Mouse (Mus musculus): ENCODE results near the gene Dtx2. TPM values are rescaled to one million over a fixed set of nuclear protein-coding genes. Genes with fewer than 3 reads are reported as not detected.

Dtx2 gene
- polyA plus RNA-seq, 1 experiment, result 16.3 TPM

DNA sequence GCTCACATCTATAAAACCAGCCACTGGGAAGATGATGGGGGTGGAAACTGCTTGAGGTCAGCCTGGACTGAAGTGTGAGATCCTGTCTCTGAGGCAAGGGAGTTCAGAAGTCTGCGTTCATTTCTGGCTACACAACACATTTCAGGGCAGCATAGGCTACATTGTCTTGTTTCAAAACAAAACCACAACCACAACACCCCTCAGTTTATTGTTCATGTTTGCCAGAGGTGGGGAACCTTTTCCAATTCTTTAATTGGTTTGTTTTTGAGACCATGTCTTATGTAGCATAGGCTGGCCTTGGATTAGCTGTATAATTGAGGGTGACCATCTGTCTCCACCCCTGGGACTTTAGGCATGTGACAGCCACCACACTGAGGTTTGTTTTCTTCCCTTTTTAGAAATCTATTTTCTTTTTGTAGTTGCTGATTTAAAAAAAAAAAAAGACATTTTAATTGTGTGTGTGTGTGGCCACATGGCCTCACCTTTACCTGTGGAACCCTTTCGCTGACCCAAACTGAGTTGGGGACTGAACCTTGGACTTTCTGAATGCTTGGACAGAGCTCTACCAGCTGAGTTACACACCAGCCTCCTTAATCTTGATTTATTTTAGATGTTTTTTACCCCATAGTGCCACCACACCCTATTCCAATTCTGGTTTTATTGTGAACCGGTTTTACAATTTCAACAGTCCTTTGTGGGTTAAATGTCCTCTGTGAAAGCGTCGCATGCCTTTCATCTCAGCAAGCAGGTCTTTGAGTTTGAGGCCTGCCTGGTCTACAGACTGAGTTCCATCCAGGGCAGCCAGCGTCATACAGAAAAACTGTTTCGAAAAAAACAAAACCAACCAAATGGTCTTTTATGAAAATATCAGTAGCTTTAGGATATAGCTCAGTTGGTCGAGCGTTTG, 38.0 kb upstream of the Dtx2 start:
- peaks cover 12% of the 10 kb centered on the region; the same call in 1 of the 2 replicates for H3K4me1 ChIP-seq (ENCODE audit: control insufficient read depth, insufficient read depth, low read length)
- no peak for TF ChIP-seq POLR2A (IDR thresholded peaks at IDR 0.05; ENCODE audit: low read depth, low read length)
- TF ChIP-seq CTCF (conservative IDR thresholded peaks at IDR 0.05; ENCODE audit: insufficient read depth, insufficient read length, low read depth, low read length), result no peak
- H3K4me3 ChIP-seq (ENCODE audit: insufficient read depth, low read depth, low read length), result no peak overlapping the region
- no peak for DNase-seq
- no peaks in the 10 kb centered on the region for H3K27me3 ChIP-seq (replicated peaks; ENCODE audit: control insufficient read depth, insufficient read depth, low read length)
- WGBS, result 70% methylated on average over 9 of the region's 9 CpGs
- no peaks in the 10 kb centered on the region for H3K36me3 ChIP-seq (ENCODE audit: control insufficient read depth, insufficient read depth, low read length)
- H3K27ac ChIP-seq (ENCODE audit: insufficient read depth, low read depth, low read length), result peak overlapping the region; percentile 96

DNA sequence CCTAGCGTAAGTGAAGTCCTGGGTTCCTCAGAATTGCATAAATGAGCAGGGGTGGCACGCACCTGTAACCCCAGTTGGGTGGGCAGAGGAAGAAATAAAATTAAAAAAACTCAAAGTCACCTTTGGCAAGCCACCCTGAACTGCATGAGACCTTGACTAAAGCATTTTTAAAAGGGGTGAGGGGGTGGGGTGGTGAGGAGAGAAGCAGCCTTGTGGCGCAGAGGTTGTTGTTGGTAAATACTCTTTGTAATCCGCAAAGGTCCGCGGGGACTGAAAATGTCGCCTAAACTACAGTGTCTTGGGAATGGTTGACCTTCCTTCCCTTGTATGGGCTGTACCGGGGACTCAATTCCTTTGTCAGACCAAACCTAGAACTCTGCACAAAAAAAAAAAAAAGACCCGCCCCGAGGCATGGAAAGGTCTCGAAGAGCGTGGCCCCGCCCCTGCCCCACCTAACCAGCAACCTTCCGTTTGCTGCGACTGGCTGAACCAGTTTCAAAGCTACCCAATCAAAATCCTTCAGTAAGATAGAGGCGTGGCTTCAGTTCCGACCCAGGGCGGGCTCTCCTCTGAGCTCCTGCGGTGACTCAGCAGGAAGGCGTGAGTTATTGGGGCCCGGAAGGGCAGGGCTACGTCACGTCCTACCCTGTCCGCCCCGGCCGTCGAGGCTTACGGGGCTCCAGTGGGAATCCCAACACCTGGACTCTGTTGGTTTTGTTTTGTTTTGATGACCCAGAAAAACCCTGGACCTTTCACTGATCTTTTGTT, 37.2 kb upstream of the Dtx2 start:
- H3K27me3 ChIP-seq (replicated peaks; ENCODE audit: control insufficient read depth, insufficient read depth, low read length), result no peaks in the 10 kb centered on the region
- H3K4me1 ChIP-seq (ENCODE audit: control insufficient read depth, insufficient read depth, low read length), result peaks cover 17% of the 10 kb centered on the region; the same call in 1 of the 2 replicates
- DNase-seq, result peak; percentile 99
- H3K4me3 ChIP-seq (ENCODE audit: insufficient read depth, low read depth, low read length), result peak overlapping the region; percentile 49
- WGBS, result 5% methylated on average over 28 of the region's 28 CpGs
- H3K27ac ChIP-seq (ENCODE audit: insufficient read depth, low read depth, low read length), result peak overlapping the region; percentile 99
- no peaks in the 10 kb centered on the region for H3K36me3 ChIP-seq (ENCODE audit: control insufficient read depth, insufficient read depth, low read length)
- no peak for TF ChIP-seq CTCF (conservative IDR thresholded peaks at IDR 0.05; ENCODE audit: insufficient read depth, insufficient read length, low read depth, low read length)
- TF ChIP-seq POLR2A (IDR thresholded peaks at IDR 0.05; ENCODE audit: low read depth, low read length), result peak; percentile 83

DNA sequence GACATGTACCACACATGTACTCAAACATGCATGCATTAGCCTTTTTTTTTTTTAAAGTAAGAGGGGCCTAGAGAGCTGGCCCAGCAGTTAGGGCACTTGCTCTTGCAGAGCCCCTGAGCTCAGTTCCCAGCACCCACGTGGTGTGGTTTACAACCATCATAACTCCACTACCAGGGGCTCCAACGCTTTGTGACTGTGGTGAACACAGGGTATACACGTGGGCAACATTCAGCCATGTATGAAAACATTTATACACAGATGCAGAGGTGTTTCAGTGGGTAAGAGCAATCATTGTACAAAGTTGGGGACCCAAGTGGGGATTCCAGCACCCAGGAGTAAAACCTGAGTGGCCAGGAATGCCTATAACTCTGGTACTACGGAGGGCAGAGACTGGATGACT, 36.2 kb upstream of the Dtx2 start:
- H3K27ac ChIP-seq (ENCODE audit: insufficient read depth, low read depth, low read length), result peak overlapping the region; percentile 99
- H3K27me3 ChIP-seq (replicated peaks; ENCODE audit: control insufficient read depth, insufficient read depth, low read length), result no peaks in the 10 kb centered on the region
- H3K36me3 ChIP-seq (ENCODE audit: control insufficient read depth, insufficient read depth, low read length), result no peaks in the 10 kb centered on the region
- H3K4me3 ChIP-seq (ENCODE audit: insufficient read depth, low read depth, low read length), result no peak overlapping the region
- TF ChIP-seq CTCF (conservative IDR thresholded peaks at IDR 0.05; ENCODE audit: insufficient read depth, insufficient read length, low read depth, low read length), result no peak
- TF ChIP-seq POLR2A (IDR thresholded peaks at IDR 0.05; ENCODE audit: low read depth, low read length), result no peak
- peaks cover 18% of the 10 kb centered on the region; the same call in 1 of the 2 replicates for H3K4me1 ChIP-seq (ENCODE audit: control insufficient read depth, insufficient read depth, low read length)
- 87% methylated on average over 4 of the region's 4 CpGs for WGBS
- no peak for DNase-seq

DNA sequence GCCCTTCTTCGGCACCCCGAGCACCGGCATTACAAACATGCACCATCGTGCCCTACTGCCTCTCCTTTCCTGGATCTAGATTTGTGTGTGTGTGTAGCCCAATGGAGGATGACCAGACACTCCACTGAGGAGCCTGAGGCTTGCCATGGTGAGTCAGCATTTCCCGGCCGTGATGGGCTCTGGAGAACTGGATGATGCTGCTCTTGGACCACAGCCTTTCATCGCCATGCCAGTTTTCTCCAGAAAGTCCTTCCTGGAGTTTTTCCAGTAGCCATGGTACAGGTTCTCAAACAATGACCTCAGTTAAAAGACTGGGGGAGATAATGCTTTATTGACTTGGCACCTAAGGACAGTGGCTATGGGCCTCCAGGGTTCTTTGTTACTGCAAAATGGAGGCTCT, 34.7 kb upstream of the Dtx2 start:
- no peak for DNase-seq
- Histone ChIP-seq H3K4me3 (ENCODE audit: insufficient read depth, low read depth, low read length) (no peak overlapping the region), H3K27ac (ENCODE audit: insufficient read depth, low read depth, low read length) (no peak overlapping the region), H3K27me3 (replicated peaks; ENCODE audit: control insufficient read depth, insufficient read depth, low read length) (no peaks in the 10 kb centered on the region), H3K36me3 (ENCODE audit: control insufficient read depth, insufficient read depth, low read length) (no peaks in the 10 kb centered on the region), H3K4me1 (ENCODE audit: control insufficient read depth, insufficient read depth, low read length) (peaks cover 19% of the 10 kb centered on the region; the same call in 1 of the 2 replicates)
- TF ChIP-seq POLR2A (IDR thresholded peaks at IDR 0.05; ENCODE audit: low read depth, low read length), result no peak
- no peak for TF ChIP-seq CTCF (conservative IDR thresholded peaks at IDR 0.05; ENCODE audit: insufficient read depth, insufficient read length, low read depth, low read length)
- 87% methylated on average over 7 of the region's 7 CpGs for WGBS

DNA sequence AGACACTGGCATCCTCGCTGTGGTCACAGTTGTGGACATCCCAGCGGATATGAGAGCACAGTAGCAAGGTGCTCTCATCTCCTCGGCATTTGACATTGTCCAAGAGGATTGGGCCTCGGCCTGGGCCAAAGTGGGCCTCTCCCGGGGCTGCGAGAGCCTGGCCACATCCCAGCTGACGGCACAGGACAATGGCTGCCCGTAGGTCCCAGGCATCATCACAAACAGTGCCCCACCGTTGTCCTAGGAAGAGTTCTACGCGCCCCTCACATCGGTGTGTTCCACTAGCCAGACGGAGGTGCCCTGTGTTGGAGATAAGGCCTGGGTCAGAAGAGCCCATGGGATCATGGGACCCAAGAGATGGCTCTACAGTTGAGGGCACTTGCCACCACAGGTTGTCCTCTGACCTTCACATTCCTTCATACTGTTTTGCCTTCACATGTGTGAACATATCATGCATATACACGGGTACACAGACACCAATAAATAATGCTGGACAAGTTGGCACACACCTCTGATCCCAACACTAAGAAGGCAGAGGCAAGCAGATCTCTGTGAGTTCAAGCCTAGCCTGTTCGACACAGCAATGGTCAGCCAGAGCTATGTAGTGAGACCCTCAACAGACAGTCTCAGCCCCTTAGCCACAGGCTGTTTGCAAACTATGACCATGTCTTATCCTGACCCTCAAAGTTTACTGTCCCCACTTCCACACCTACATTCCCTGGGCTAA, 33.5 kb upstream of the Dtx2 start:
- Histone ChIP-seq H3K4me3 (ENCODE audit: insufficient read depth, low read depth, low read length) (no peak overlapping the region), H3K4me1 (ENCODE audit: control insufficient read depth, insufficient read depth, low read length) (peaks cover 19% of the 10 kb centered on the region; the same call in 1 of the 2 replicates), H3K36me3 (ENCODE audit: control insufficient read depth, insufficient read depth, low read length) (no peaks in the 10 kb centered on the region), H3K27ac (ENCODE audit: insufficient read depth, low read depth, low read length) (peak overlapping the region; percentile 94; the same call in 1 of the 2 replicates), H3K27me3 (replicated peaks; ENCODE audit: control insufficient read depth, insufficient read depth, low read length) (no peaks in the 10 kb centered on the region)
- no peak for DNase-seq
- 96% methylated on average over 15 of the region's 15 CpGs for WGBS
- TF ChIP-seq POLR2A (IDR thresholded peaks at IDR 0.05; ENCODE audit: low read depth, low read length) (no peak), CTCF (conservative IDR thresholded peaks at IDR 0.05; ENCODE audit: insufficient read depth, insufficient read length, low read depth, low read length) (no peak)

DNA sequence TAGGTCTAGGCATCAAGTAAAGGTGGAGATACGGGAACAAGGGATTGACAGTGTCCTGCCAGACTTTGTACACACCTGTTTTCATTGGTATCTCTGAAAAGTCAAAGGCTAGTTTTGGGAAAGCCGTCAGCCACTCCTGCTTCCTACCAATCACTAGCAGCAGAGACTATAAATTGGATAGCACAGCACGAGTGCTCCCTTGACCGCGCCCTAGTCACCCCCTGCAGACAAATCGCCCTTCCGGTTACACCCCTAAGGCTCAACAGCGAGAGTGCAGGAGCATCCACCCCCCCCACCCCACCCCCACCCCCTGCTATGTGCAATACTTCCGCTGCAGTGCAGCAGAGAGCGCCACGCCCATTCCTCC, 32.5 kb upstream of the Dtx2 start:
- WGBS, result under 1% methylated on average over 11 of the region's 11 CpGs

More for the DNA sequence above, 32.5 kb upstream of the Dtx2 start:
- Histone ChIP-seq H3K27ac (ENCODE audit: insufficient read depth, low read depth, low read length) (peak overlapping the region; percentile 94), H3K27me3 (replicated peaks; ENCODE audit: control insufficient read depth, insufficient read depth, low read length) (no peaks in the 10 kb centered on the region), H3K36me3 (ENCODE audit: control insufficient read depth, insufficient read depth, low read length) (no peaks in the 10 kb centered on the region), H3K4me3 (ENCODE audit: insufficient read depth, low read depth, low read length) (peak overlapping the region; percentile 38), H3K4me1 (ENCODE audit: control insufficient read depth, insufficient read depth, low read length) (peaks cover 15% of the 10 kb centered on the region; the same call in 1 of the 2 replicates)
- no peak for DNase-seq
- TF ChIP-seq POLR2A (IDR thresholded peaks at IDR 0.05; ENCODE audit: low read depth, low read length) (no peak), CTCF (conservative IDR thresholded peaks at IDR 0.05; ENCODE audit: insufficient read depth, insufficient read length, low read depth, low read length) (no peak)

All from kidney, adult 2 months (tissue).